Comparison of ENCODE assay signal across 8 mouse cellular contexts in genomic region chrX:10718838-10719539, GRCm38 (mm10). TPM values are rescaled to one million over a fixed set of nuclear protein-coding genes. Genes with fewer than 3 reads are reported as not detected.
DNase-seq lines count a peak whose midpoint lies in the region; ATAC-seq lines count a peak whose summit lies in the region.

No protein-coding gene starts in this region.

- H3K9me3 ChIP-seq in embryonic facial prominence, embryonic 13.5 days, result no peaks in the 10 kb centered on the region
- H3K9me3 ChIP-seq in heart, embryonic 10.5 days, result no peaks in the 10 kb centered on the region
- no peaks in the 10 kb centered on the region for H3K9me3 ChIP-seq in kidney, embryonic 14.5 days (ENCODE audit: control insufficient read depth, low read length)
- no peaks in the 10 kb centered on the region for H3K9me3 ChIP-seq in liver, embryonic 11.5 days (ENCODE audit: control insufficient read depth, low read length)

- peak overlapping the region; percentile 55 for H3K4me3 ChIP-seq in embryonic facial prominence, embryonic 13.5 days
- peak overlapping the region; percentile 64 for H3K4me3 ChIP-seq in heart, embryonic 10.5 days
- H3K4me3 ChIP-seq in kidney, embryonic 14.5 days (ENCODE audit: low read length), result peak overlapping the region; percentile 50
- peak overlapping the region; percentile 65 for H3K4me3 ChIP-seq in liver, embryonic 11.5 days (ENCODE audit: low read depth, low read length)

- H3K27ac ChIP-seq in embryonic facial prominence, embryonic 13.5 days, result no peak overlapping the region
- peak overlapping the region; percentile 87 for H3K27ac ChIP-seq in heart, embryonic 10.5 days
- H3K27ac ChIP-seq in kidney, embryonic 14.5 days (ENCODE audit: low read depth, low read length), result peak overlapping the region; percentile 71; the same call in 1 of the 2 replicates
- H3K27ac ChIP-seq in liver, embryonic 11.5 days (ENCODE audit: low read depth, low read length), result peak overlapping the region; percentile 78

- WGBS in embryonic facial prominence, embryonic 13.5 days, result 30% methylated on average over 22 of the region's 22 CpGs
- WGBS in heart, embryonic 10.5 days, result 16% methylated on average over 22 of the region's 22 CpGs
- 31% methylated on average over 22 of the region's 22 CpGs for WGBS in kidney, embryonic 14.5 days
- 16% methylated on average over 22 of the region's 22 CpGs for whole genome bisulfite sequencing in liver, embryonic 11.5 days

- no peaks in the 10 kb centered on the region for H3K36me3 ChIP-seq in embryonic facial prominence, embryonic 13.5 days
- H3K36me3 ChIP-seq in heart, embryonic 10.5 days, result no peaks in the 10 kb centered on the region
- H3K36me3 ChIP-seq in kidney, embryonic 14.5 days (ENCODE audit: control insufficient read depth, insufficient read depth, low read length), result no peaks in the 10 kb centered on the region
- H3K36me3 ChIP-seq in liver, embryonic 11.5 days (ENCODE audit: control insufficient read depth, insufficient read depth, low read length), result no peaks in the 10 kb centered on the region

- H3K9ac ChIP-seq in embryonic facial prominence, embryonic 13.5 days, result peak overlapping the region; percentile 72
- peak overlapping the region; percentile 69 for H3K9ac ChIP-seq in kidney, embryonic 14.5 days (ENCODE audit: low read depth, low read length)
- peak overlapping the region; percentile 79 for H3K9ac ChIP-seq in liver, embryonic 11.5 days (ENCODE audit: low read depth, low read length)

- DNase-seq in embryo, embryonic 10 days (ENCODE audit: low spot score), result peak; percentile 57
- no peak for DNase-seq in embryo, embryonic 9.5 days (ENCODE audit: extremely low spot score)
- DNase-seq in heart, embryonic 10.5 days (ENCODE audit: low spot score), result no peak
- DNase-seq in liver, embryonic 11.5 days (ENCODE audit: low spot score), result no peak
- peak; percentile 71 to 78 for DNase-seq in spleen, postnatal 4 days (ENCODE audit: low spot score in 2 of 2)

- H3K27me3 ChIP-seq in embryonic facial prominence, embryonic 13.5 days, result peaks cover 4% of the 10 kb centered on the region; the same call in 1 of the 2 replicates
- H3K27me3 ChIP-seq in heart, embryonic 10.5 days (ENCODE audit: insufficient read depth, poor library complexity, severe bottlenecking), result peaks cover 8% of the 10 kb centered on the region; the same call in 1 of the 2 replicates
- H3K27me3 ChIP-seq in kidney, embryonic 14.5 days (ENCODE audit: control insufficient read depth, insufficient read depth, low read length), result no peaks in the 10 kb centered on the region
- H3K27me3 ChIP-seq in liver, embryonic 11.5 days (replicated peaks; ENCODE audit: control insufficient read depth, insufficient read depth, low read length), result no peaks in the 10 kb centered on the region; the same call in 1 of the 2 replicates

- peak; percentile 71; the same call in 1 of the 2 replicates for ATAC-seq in embryonic facial prominence, embryonic 13.5 days (ENCODE audit: insufficient number of reproducible peaks, insufficient read depth, low FRiP score, low TSS enrichment, low read depth)
- 0 out of 2 replicates have a peak, but pooled peaks have one; percentile 40 for ATAC-seq in kidney, embryonic 14.5 days (ENCODE audit: low FRiP score, low TSS enrichment)
- ATAC-seq in liver, embryonic 11.5 days (replicated peaks; ENCODE audit: low FRiP score), result peak; percentile 58
- peak; percentile 82 for ATAC-seq in monocyte, adult 5-6 weeks (replicated peaks; ENCODE audit: insufficient number of reproducible peaks, low FRiP score, low TSS enrichment, poor library complexity, severe bottlenecking)

- peak overlapping the region; percentile 68 for H3K4me2 ChIP-seq in embryonic facial prominence, embryonic 13.5 days
- peak overlapping the region; percentile 65 for H3K4me2 ChIP-seq in kidney, embryonic 14.5 days (replicated peaks; ENCODE audit: low read depth, low read length)
- peak overlapping the region; percentile 71 for H3K4me2 ChIP-seq in liver, embryonic 11.5 days

- H3K4me1 ChIP-seq in embryonic facial prominence, embryonic 13.5 days, result peaks cover 4% of the 10 kb centered on the region; the same call in 1 of the 2 replicates
- no peaks in the 10 kb centered on the region for H3K4me1 ChIP-seq in heart, embryonic 10.5 days
- no peaks in the 10 kb centered on the region for H3K4me1 ChIP-seq in kidney, embryonic 14.5 days (ENCODE audit: control insufficient read depth, insufficient read depth, low read length)
- peaks cover 6% of the 10 kb centered on the region for H3K4me1 ChIP-seq in liver, embryonic 11.5 days (replicated peaks; ENCODE audit: control insufficient read depth, insufficient read depth, low read length)

RNA-seq across cellular contexts. Expression of gene Mid1ip1, which starts 4.2 kb away (rescaled TPM):
- polyA plus RNA-seq in embryonic facial prominence, embryonic 13.5 days (2015; fragmentation: Nextera tagmentation; extraction: Ambion mirVana), result 26.9 and 28.1 TPM in 2 replicates
- polyA plus RNA-seq in heart, embryonic 10.5 days (2016; fragmentation: Nextera tagmentation; extraction: Ambion mirVana), result 30.8 and 39.9 TPM in 2 replicates
- polyA plus RNA-seq in kidney, embryonic 14.5 days (2014; fragmentation: Nextera tagmentation; extraction: Ambion mirVana), result 23.3 and 36.8 TPM in 2 replicates
- 34.6 and 38.6 TPM in 2 replicates for polyA plus RNA-seq in liver, embryonic 11.5 days (2014; fragmentation: Nextera tagmentation; extraction: Ambion mirVana)
- 67.4 to 88.1 TPM (median 74.7 TPM) in 3 replicates for total RNA-seq in monocyte, adult 5-6 weeks (2017)

Comparison
In these comparisons a context has a peak if more than half of its experiments do, and no peak if none do; other contexts are left out.
1. DNase-seq: peak in embryo, embryonic 10 days (single experiment) and spleen, postnatal 4 days (2 of 2); none in embryo, embryonic 9.5 days (single experiment), heart, embryonic 10.5 days (single experiment) and liver, embryonic 11.5 days (single experiment).
2. Peak in every context shown above with its lines, with median percentiles within 50 percentile points of each other: ATAC-seq, H3K4me2 ChIP-seq, H3K4me3 ChIP-seq and H3K9ac ChIP-seq.